ENCODE assay signal across 27 mouse cellular contexts in the genomic region with DNA sequence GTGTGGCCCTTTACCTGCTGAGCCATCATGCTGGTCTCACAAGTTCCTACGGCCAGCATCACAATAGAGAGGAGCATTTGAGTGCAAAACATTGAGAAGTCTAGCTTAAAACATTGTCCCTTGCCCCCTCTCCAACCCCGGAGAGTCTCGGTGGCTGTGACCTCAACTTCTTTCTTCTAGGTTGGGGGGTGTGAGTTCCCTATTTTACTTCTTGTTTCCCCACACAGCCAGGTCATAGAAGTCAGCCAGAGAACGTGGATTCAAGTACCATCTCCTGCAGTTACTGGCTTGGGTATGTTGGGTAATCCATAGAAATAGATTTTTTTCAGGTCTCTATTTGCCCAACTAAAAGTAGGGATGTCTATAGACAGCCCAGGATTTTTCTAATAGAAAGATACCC. TPM values are rescaled to one million over a fixed set of nuclear protein-coding genes. Genes with fewer than 3 reads are reported as not detected.
DNase-seq lines count a peak whose midpoint lies in the region; ATAC-seq and TF ChIP-seq lines count a peak whose summit lies in the region.
"Had no signal": no experiment of that assay in that cellular context is flagged by ENCODE, and none has a peak within 500 bp of the region (broad histone marks: within the 10 kb centered on the region; RNA-seq: fewer than 3 reads in every experiment).

No protein-coding gene starts in this region.

- 38% methylated on average over 4 of the region's 4 CpGs for WGBS in liver, postnatal 0 days (ENCODE audit: insufficient replicate concordance)
- WGBS in liver, embryonic 11.5 days = 46% methylated on average over 4 of the region's 4 CpGs

- no peak overlapping the region for H3K4me3 ChIP-seq in liver, postnatal 0 days (ENCODE audit: low read depth, low read length)
- H3K4me3 ChIP-seq in liver, embryonic 11.5 days (ENCODE audit: low read depth, low read length) = no peak overlapping the region
- H3K4me3 ChIP-seq: embryonic facial prominence, embryonic 12.5 days; embryonic facial prominence, embryonic 15.5 days; gastrocnemius, adult 2 months; heart, embryonic 12.5 days; heart, embryonic 15.5 days had no signal

- no peak overlapping the region for H3K9ac ChIP-seq in liver, postnatal 0 days (replicated peaks)
- H3K9ac ChIP-seq in liver, embryonic 11.5 days (ENCODE audit: low read depth, low read length) = no peak overlapping the region
- H3K9ac ChIP-seq: embryonic facial prominence, embryonic 12.5 days; embryonic facial prominence, embryonic 15.5 days; forebrain, postnatal 0 days; heart, embryonic 12.5 days; heart, embryonic 15.5 days; hindbrain, embryonic 14.5 days had no signal

- TF ChIP-seq CTCF in liver, postnatal 0 days (IDR thresholded peaks at IDR 0.05; ENCODE audit: low read depth) = no peak

- peak; percentile 40; the same call in 1 of the 2 replicates for ATAC-seq in liver, postnatal 0 days
- no peak for ATAC-seq in liver, embryonic 11.5 days (replicated peaks; ENCODE audit: low FRiP score)
- peak; percentile 90 for ATAC-seq in common myeloid progenitor, adult 5-6 weeks (replicated peaks; ENCODE audit: low read depth, poor library complexity, severe bottlenecking)
- ATAC-seq in megakaryocyte, adult 5-6 weeks (ENCODE audit: poor library complexity, severe bottlenecking) = peak; percentile 93
- ATAC-seq: forebrain, embryonic 14.5 days; forebrain, postnatal 0 days; hindbrain, postnatal 0 days; Patski had no signal

- no peaks in the 10 kb centered on the region for H3K36me3 ChIP-seq in liver, postnatal 0 days (replicated peaks; ENCODE audit: insufficient read depth, low read length)
- no peaks in the 10 kb centered on the region for H3K36me3 ChIP-seq in liver, embryonic 11.5 days (ENCODE audit: control insufficient read depth, insufficient read depth, low read length)
- H3K36me3 ChIP-seq: embryonic facial prominence, embryonic 12.5 days; embryonic facial prominence, embryonic 15.5 days; heart, embryonic 12.5 days; heart, embryonic 15.5 days had no signal

- H3K4me2 ChIP-seq in liver, postnatal 0 days (ENCODE audit: low read depth, low read length) = no peak overlapping the region
- no peak overlapping the region for H3K4me2 ChIP-seq in liver, embryonic 11.5 days
- H3K4me2 ChIP-seq: embryonic facial prominence, embryonic 12.5 days; embryonic facial prominence, embryonic 15.5 days; heart, embryonic 12.5 days; heart, embryonic 15.5 days; hindbrain, embryonic 14.5 days had no signal

- H3K27ac ChIP-seq in liver, postnatal 0 days (ENCODE audit: low read depth) = no peak overlapping the region
- no peak overlapping the region for H3K27ac ChIP-seq in liver, embryonic 11.5 days (ENCODE audit: low read depth, low read length)
- H3K27ac ChIP-seq: embryonic facial prominence, embryonic 12.5 days; embryonic facial prominence, embryonic 15.5 days; gastrocnemius, adult 2 months; heart, embryonic 15.5 days; hindbrain, embryonic 14.5 days; hindbrain, postnatal 0 days had no signal

- H3K9me3 ChIP-seq in liver, postnatal 0 days (ENCODE audit: low read length) = no peaks in the 10 kb centered on the region
- H3K9me3 ChIP-seq in liver, embryonic 11.5 days (ENCODE audit: control insufficient read depth, low read length) = no peaks in the 10 kb centered on the region
- H3K9me3 ChIP-seq: embryonic facial prominence, embryonic 12.5 days; embryonic facial prominence, embryonic 15.5 days; heart, embryonic 12.5 days; heart, embryonic 15.5 days had no signal

- no peaks in the 10 kb centered on the region for H3K4me1 ChIP-seq in liver, postnatal 0 days (ENCODE audit: insufficient read depth)
- no peaks in the 10 kb centered on the region for H3K4me1 ChIP-seq in liver, embryonic 11.5 days (replicated peaks; ENCODE audit: control insufficient read depth, insufficient read depth, low read length)
- H3K4me1 ChIP-seq: embryonic facial prominence, embryonic 12.5 days; embryonic facial prominence, embryonic 15.5 days had no signal

- no peak for DNase-seq in liver, postnatal 0 days
- DNase-seq in liver, embryonic 11.5 days (ENCODE audit: low spot score) = no peak
- no peak for DNase-seq in right cerebral cortex, postnatal 4 days
- DNase-seq in adrenal gland, postnatal 25 days = no peak
- no peak for DNase-seq in natural killer cell, adult 2 months (ENCODE audit: low spot score in 2 of 2)
- DNase-seq: adrenal gland, postnatal 10 days; cerebellum, adult 11-12 months; cerebellum, adult 9-10 months; cerebellum, postnatal 14 days; forebrain, postnatal 0 days; gastrocnemius, adult 2 months; gastrocnemius, postnatal 14 days; heart, adult 18-20 months; heart, postnatal 10 days; heart, postnatal 36 days had no signal

- TF ChIP-seq EP300 in liver, postnatal 0 days (IDR thresholded peaks at IDR 0.05; ENCODE audit: low read depth) = no peak

- H3K27me3 ChIP-seq in liver, postnatal 0 days (ENCODE audit: insufficient read depth, low read length) = no peaks in the 10 kb centered on the region
- H3K27me3 ChIP-seq in liver, embryonic 11.5 days (replicated peaks; ENCODE audit: control insufficient read depth, insufficient read depth, low read length) = no peaks in the 10 kb centered on the region
- H3K27me3 ChIP-seq: embryonic facial prominence, embryonic 12.5 days; embryonic facial prominence, embryonic 15.5 days; heart, embryonic 12.5 days; heart, embryonic 15.5 days; Patski had no signal

RNA-seq across cellular contexts. Expression of gene Prkca, which starts 7.1 kb away (rescaled TPM):
- 2.9 and 3.0 TPM in 2 replicates for polyA plus RNA-seq in liver, postnatal 0 days (2015; fragmentation: Nextera tagmentation; extraction: Ambion mirVana)
- 10.1 and 12.4 TPM in 2 replicates for polyA plus RNA-seq in liver, embryonic 11.5 days (2014; fragmentation: Nextera tagmentation; extraction: Ambion mirVana)
- total RNA-seq in common myeloid progenitor, adult 5-6 weeks (2017) = 7.6 and 15.6 TPM in 2 replicates
- total RNA-seq in megakaryocyte, adult 5-6 weeks (2015) = 6.4 and 6.9 TPM in 2 replicates
- 1.6 and 4.3 TPM in 2 replicates for total RNA-seq in megakaryocyte, adult 5-6 weeks (2017)
- total RNA-seq in adrenal gland, postnatal 25 days (2021) = 6.7 and 7.8 TPM in 2 replicates

RNA-seq across cellular contexts. Expression of gene Apoh, which starts 7.6 kb away (rescaled TPM):
- polyA plus RNA-seq in liver, postnatal 0 days (2015; fragmentation: Nextera tagmentation; extraction: Ambion mirVana) = 3,365 and 3,457 TPM in 2 replicates
- polyA plus RNA-seq in liver, embryonic 11.5 days (2014; fragmentation: Nextera tagmentation; extraction: Ambion mirVana) = 8.7 and 10.6 TPM in 2 replicates
- total RNA-seq in common myeloid progenitor, adult 5-6 weeks (2017) = not detected in 2 replicates
- not detected in 2 replicates for total RNA-seq in megakaryocyte, adult 5-6 weeks (2015)
- total RNA-seq in megakaryocyte, adult 5-6 weeks (2017) = not detected in 2 replicates
- total RNA-seq in adrenal gland, postnatal 25 days (2021) = 25.6 TPM in 1 of 2 replicates, not detected in the other
- total RNA-seq: ES-E14; heart, postnatal 36 days; hindbrain, postnatal 0 days had no signal
- polyA plus RNA-seq: embryonic facial prominence, embryonic 15.5 days; forebrain, embryonic 11.5 days; forebrain, embryonic 14.5 days had no signal
